Mouse (Mus musculus) stomach, postnatal 0 days (tissue): Measurements from ENCODE around the gene Opalin.

ENCODE experiments used
- CTCF ChIP-seq: IDR thresholded peaks from 2 replicates; pipeline ENCODE4 v1.5.1; 2016; ENCODE audit warnings: antibody characterized with exemption, low read depth, mild to moderate bottlenecking, moderate library complexity
- EP300 ChIP-seq: optimal IDR thresholded peaks from 2 replicates; pipeline ENCODE3; 2016; ENCODE audit warnings: antibody characterized with exemption

- TF ChIP-seq CTCF (peak; percentile 65), EP300 (no peak)
These were observed 23.4 kb downstream of the Opalin start for GRCm38 (mm10) chr19:41053530-41053929.
